8 mouse cellular contexts compared by ENCODE assay signal in genomic region chr11:54068520-54069371, GRCm38 (mm10). TPM values are rescaled to one million over a fixed set of nuclear protein-coding genes. Genes with fewer than 3 reads are reported as not detected.
A peak's percentile ranks its signal among the peaks of the same experiment; 100 is the strongest.
DNase-seq lines count a peak whose midpoint lies in the region; ATAC-seq lines count a peak whose summit lies in the region.

Gene Pdlim4, minus strand, starts transcription at chr11:54069014.

- no peaks in the 10 kb centered on the region for H3K9me3 ChIP-seq in embryonic facial prominence, embryonic 14.5 days (ENCODE audit: control insufficient read depth, low read length)
- H3K9me3 ChIP-seq in midbrain, embryonic 12.5 days: no peaks in the 10 kb centered on the region

- peaks cover 21% of the 10 kb centered on the region; the same call in 1 of the 2 replicates for H3K4me1 ChIP-seq in embryonic facial prominence, embryonic 14.5 days (ENCODE audit: control insufficient read depth, insufficient read depth, low read length)
- H3K4me1 ChIP-seq in midbrain, embryonic 12.5 days: peaks cover 31% of the 10 kb centered on the region

- under 1% methylated on average over 22 of the region's 61 CpGs for WGBS in embryonic facial prominence, embryonic 14.5 days
- WGBS in midbrain, embryonic 12.5 days: 2% methylated on average over 48 of the region's 61 CpGs

- H3K9ac ChIP-seq in embryonic facial prominence, embryonic 14.5 days (ENCODE audit: low read depth, low read length): peak within 1 kb of the TSS; percentile 81
- peak within 1 kb of the TSS; percentile 68 for H3K9ac ChIP-seq in midbrain, embryonic 12.5 days (replicated peaks)

- peak; percentile 58 for ATAC-seq in embryonic facial prominence, embryonic 14.5 days (ENCODE audit: low read depth)
- ATAC-seq in midbrain, embryonic 12.5 days (ENCODE audit: low FRiP score, low read depth): peak; percentile 70

- H3K4me2 ChIP-seq in embryonic facial prominence, embryonic 14.5 days (ENCODE audit: low read depth, low read length): peak within 1 kb of the TSS; percentile 81
- peak within 1 kb of the TSS; percentile 79 for H3K4me2 ChIP-seq in midbrain, embryonic 12.5 days (replicated peaks)

- intact Hi-C loops in heart, postnatal 14 days (cut with DNase I): no loop called here
- intact Hi-C loops in left cerebral cortex, postnatal 14 days (cut with DNase I): no loop called here

- H3K27me3 ChIP-seq in embryonic facial prominence, embryonic 14.5 days (replicated peaks; ENCODE audit: control insufficient read depth, insufficient read depth, low read length): no peaks in the 10 kb centered on the region
- H3K27me3 ChIP-seq in midbrain, embryonic 12.5 days: peaks cover 24% of the 10 kb centered on the region

- H3K4me3 ChIP-seq in embryonic facial prominence, embryonic 14.5 days (ENCODE audit: low read depth, low read length): peak within 1 kb of the TSS; percentile 74
- H3K4me3 ChIP-seq in midbrain, embryonic 12.5 days: peak within 1 kb of the TSS; percentile 57

- peak within 1 kb of the TSS; percentile 77 for H3K27ac ChIP-seq in embryonic facial prominence, embryonic 14.5 days (replicated peaks; ENCODE audit: low read depth, low read length)
- H3K27ac ChIP-seq in midbrain, embryonic 12.5 days (replicated peaks): 0 out of 2 replicates have a peak within 1 kb of the TSS, but pooled peaks have one; percentile 25

- H3K36me3 ChIP-seq in embryonic facial prominence, embryonic 14.5 days (ENCODE audit: control insufficient read depth, insufficient read depth, low read length): no peaks in the 10 kb centered on the region
- H3K36me3 ChIP-seq in midbrain, embryonic 12.5 days: no peaks in the 10 kb centered on the region

- DNase-seq in adrenal gland, adult (ENCODE audit: inconsistent age in 2 of 2, low spot score in 1 of 2): peak; percentile 62 to 72
- no peak for DNase-seq in adrenal gland, adult 8-10 months
- peak; percentile 47 for DNase-seq in CD4-positive helper T cell, adult 2 months (ENCODE audit: low read depth, low spot score)
- DNase-seq in embryonic facial prominence, embryonic 14.5 days (ENCODE audit: low spot score): peak; percentile 84
- DNase-seq in heart, postnatal 14 days: peak; percentile 60 to 65
- DNase-seq in left cerebral cortex, postnatal 14 days (ENCODE audit: low spot score in 2 of 2): no peak
- DNase-seq in frontal cortex, postnatal 25 days (ENCODE audit: low spot score in 2 of 2): no peak

RNA-seq across cellular contexts. Expression of gene Pdlim4, which starts in this region (rescaled TPM):
- 10 to 100 TPM in 2 of 4 experiments, 1 to 10 TPM in 2; 6.7 to 16.2 (median 12.1) TPM for total RNA-seq in adrenal gland, adult 8-10 months (2022)
- 115 and 132 TPM in 2 replicates for polyA plus RNA-seq in embryonic facial prominence, embryonic 14.5 days (2014; fragmentation: Nextera tagmentation; extraction: Ambion mirVana)
- 10 to 100 TPM; 29.9 to 33.2 TPM for total RNA-seq in heart, postnatal 14 days (2021)
- 10 to 100 TPM; 10.9 to 12.0 TPM for total RNA-seq in left cerebral cortex, postnatal 14 days (2021)
- polyA plus RNA-seq in midbrain, embryonic 12.5 days (2016; fragmentation: Nextera tagmentation; extraction: Ambion mirVana): 30.7 and 36.4 TPM in 2 replicates

Comparison
In these comparisons a context has a peak if more than half of its experiments do, and no peak if none do; other contexts are left out.
1. DNase-seq: peak in adrenal gland, adult (2 of 2), CD4-positive helper T cell, adult 2 months (single experiment), embryonic facial prominence, embryonic 14.5 days (single experiment) and heart, postnatal 14 days (2 of 2); none in adrenal gland, adult 8-10 months (single experiment), left cerebral cortex, postnatal 14 days (0 of 2) and frontal cortex, postnatal 25 days (0 of 2).